Mouse (Mus musculus): ENCODE data around the gene Atg7.
A peak's percentile ranks its signal among the peaks of the same experiment; 100 is the strongest.

The Atg7 gene

DNA sequence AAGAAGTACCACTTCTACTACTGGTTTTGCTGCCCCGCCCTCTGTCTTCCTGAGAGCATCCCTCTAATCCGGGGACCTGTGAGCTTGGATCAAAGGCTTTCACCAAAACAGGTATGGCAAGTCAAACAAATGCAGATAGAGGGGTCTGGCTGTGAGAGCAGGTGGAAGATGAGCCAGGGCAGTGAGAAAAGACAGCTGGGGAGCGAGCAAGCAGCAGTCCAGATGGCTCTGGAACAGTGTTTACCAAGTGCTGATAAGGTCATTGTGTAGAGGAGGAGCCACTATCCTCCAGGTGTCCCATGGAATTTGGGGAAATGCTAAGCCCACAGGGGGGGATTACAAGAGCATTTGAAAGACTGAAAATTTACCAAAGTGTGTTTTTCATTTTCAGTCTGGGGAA is 41.5 kb downstream of the Atg7 start:
- no peak for DNase-seq (ENCODE audit: low read depth in 2 of 2, low spot score in 2 of 2)

DNA sequence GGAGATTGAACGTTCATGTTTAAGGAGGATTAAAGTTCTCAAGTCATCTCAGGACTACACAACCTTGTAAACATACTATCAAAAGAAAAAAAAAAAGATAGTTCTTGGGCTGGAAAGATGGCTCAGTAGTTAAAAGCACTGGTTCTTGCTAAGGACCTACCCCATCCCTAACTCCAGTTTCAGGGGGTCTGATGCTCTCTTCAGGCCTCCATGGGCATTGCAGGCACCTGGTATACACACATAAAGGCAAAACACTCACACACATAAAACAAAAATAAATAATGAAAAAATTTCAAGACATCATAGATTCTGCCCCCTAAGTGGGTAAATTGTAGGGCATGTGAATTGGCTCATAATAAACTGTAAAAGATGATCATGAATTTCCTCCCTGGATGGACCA is 42.5 kb downstream of the Atg7 start:
- DNase-seq (ENCODE audit: low read depth in 2 of 2, low spot score in 2 of 2), result no peak

DNA sequence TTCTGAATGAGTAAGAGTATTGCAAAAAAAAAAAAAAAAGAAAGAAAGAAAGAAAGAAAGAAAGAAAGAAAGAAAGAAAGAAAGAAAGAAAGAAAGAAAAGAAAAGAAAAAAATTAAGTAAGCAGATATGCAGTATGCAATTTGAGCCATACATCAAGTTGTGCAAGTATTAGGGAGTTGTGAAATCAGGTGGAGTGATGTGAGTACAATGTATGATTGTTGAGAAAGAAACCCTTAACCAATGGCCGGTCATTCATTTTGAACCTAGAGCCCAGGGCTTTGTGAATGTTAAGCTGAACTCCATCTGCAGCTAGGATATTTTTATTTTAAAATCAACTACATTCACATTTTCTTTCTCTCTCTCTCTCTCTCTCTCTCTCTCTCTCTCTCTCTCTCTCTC is 44.1 kb downstream of the Atg7 start:
- no peak for DNase-seq (ENCODE audit: low read depth in 2 of 2, low spot score in 2 of 2)

DNA sequence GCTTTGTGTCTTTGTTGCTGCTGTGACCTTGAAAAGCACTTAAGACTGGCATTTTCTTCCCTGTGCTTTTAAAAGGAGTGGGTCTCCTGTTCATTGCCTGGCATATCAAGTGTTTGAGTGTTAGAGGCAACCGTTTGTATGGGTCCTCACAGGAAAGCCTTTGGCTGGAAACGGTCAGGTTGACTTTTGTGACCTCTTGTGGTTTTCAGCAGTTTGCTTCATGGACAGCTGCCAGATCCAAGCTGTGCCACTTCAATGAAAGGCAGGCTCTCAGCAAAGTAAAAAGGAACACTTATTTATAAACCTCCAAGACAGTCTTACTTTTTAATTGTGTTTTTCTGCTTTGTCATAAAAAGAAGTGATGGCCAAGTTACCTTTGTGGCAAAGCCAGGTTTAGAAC is 47.8 kb downstream of the Atg7 start:
- DNase-seq (ENCODE audit: low read depth in 2 of 2, low spot score in 2 of 2), result no peak

DNA sequence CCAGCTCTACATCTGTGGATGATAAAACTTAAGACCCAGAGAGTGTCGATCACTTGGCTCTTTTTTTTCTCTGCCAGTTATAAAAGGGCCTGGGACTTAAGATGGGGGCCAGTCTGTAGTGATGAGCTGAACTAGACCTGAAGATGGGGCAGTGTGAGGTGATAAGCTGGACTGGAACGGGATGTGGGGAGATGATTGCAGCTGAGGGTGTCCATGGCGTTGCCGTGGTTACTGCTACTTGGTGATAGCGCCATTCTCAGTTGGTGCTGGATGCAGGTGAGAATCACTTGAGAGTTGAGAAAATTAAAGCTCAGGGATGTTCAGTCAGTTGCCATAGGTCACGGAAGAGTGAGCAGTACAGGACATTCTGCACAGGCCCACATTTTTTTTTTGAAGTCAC is 48.6 kb downstream of the Atg7 start:
- no peak for DNase-seq (ENCODE audit: low read depth in 2 of 2, low spot score in 2 of 2)

DNA sequence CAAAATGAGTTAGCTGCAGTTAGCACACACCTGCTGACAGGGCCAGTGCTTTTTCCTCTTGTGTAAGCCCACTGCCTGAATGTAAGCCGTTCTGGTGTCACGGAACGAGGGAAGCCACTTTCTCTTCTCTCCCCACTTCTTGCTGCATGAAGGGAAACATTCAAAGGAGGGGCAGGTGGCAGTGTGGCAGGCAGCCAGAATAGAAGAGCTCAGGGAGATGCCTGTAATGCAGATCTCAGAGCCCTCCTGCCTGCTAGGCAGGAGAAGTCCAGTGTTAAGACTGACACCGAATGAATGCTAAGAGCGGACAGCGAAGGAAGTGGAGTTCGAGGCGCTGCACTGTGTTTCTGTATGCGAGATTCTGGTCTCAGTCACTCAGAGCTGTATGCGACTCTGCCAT is 49.8 kb downstream of the Atg7 start:
- no peak for DNase-seq (ENCODE audit: low read depth in 2 of 2, low spot score in 2 of 2)

DNA sequence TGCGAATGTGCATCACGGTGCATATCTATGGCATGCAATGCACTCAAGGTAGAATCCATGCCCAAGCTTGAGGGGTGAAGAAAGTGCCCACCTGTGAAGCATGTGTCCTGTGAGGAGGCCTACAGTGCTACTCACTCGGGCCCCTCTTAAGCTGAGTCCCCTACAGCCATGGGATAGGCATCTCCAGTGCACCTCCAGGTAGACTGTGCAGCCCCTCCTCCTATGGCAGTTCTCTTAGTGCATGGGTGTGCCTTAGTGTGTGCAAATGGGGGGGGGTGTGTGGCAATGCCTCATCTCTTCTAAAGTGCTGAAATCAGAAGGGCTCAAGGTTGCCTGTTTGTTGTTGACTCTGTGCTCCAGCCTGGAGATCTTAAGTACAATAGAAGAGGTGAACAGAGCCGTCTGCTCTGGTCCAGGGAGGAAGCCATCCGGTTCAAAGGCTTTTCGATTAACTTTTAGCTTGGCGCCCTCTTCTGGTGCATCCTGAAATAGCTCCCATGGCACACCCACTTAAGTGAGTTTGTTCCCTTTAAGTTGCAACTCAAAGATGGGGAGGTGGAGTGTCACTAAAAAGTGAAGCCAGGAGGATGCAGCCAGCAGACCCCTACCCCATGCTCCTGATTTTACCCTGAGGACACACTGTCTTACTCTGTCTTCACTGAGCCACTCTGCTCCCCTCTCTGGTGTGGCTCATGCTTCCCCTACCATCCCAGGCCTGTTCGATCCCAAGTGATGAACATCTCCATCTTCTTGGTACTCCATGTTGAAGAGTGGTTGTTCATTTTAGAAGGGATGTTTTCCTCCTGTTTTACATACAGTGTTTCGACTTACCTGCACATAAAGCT is 55.0 kb downstream of the Atg7 start:
- peak; percentile 49 to 63 for DNase-seq (ENCODE audit: low read depth in 2 of 2, low spot score in 2 of 2)

DNA sequence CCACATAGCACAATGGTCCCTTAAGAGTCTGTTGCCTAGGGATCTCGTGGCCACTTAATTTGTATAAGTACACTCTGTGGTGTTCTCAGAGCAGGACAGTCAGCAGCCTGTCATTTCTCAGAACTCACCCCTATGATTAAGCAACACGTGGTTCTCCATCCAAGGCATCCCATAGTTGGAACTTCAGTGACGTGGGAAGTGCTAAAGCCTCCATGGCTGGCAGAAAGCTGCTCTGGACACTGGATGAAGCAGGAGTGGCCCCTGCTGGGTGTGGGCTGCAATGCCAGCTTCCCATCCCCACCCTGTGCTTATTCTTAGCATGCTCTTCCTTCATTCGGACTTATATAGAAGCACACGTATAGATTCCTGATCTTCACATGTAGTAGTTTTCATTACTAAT is 55.7 kb downstream of the Atg7 start:
- no peak for DNase-seq (ENCODE audit: low read depth in 2 of 2, low spot score in 2 of 2)

DNA sequence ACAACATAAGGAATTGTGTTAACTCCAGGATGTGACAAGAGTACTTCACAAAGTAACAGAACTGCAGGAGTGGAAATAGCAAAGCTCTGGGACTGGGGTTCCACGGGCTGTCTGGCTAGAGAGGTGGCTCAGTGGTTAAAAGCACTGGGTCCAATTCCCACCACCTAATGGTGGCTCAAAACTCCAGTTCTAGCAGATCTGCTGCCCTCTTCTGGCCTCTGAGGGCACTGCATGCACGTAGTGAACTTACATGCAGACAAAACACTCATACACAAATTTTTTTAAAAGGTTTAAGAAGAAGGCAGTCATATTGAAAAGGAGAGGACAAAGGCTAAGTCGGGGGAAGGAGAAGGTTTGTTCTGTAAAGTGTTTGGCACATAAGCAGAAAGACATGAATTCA is 57.8 kb downstream of the Atg7 start:
- DNase-seq (ENCODE audit: low read depth in 2 of 2, low spot score in 2 of 2), result no peak

DNA sequence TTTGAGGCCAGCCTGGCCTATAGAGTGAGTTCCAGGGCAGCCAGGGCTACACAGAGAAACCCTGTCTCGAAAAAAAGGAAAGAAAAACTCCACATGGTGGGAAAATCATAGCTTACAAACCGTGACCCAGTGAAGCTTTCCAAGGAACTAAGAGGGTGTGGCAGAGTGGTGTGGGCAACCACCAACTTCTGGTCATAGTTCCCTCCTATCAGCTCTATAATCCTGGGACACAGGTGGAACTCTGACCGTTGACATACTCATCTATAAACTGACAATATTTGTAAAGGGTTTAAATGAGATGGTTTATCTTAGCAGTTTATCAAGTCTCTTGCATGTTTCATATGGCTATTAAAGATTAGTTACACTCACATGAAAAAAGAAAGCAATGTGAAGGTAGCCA is 64.1 kb downstream of the Atg7 start:
- DNase-seq (ENCODE audit: low read depth in 2 of 2, low spot score in 2 of 2), result no peak

DNA sequence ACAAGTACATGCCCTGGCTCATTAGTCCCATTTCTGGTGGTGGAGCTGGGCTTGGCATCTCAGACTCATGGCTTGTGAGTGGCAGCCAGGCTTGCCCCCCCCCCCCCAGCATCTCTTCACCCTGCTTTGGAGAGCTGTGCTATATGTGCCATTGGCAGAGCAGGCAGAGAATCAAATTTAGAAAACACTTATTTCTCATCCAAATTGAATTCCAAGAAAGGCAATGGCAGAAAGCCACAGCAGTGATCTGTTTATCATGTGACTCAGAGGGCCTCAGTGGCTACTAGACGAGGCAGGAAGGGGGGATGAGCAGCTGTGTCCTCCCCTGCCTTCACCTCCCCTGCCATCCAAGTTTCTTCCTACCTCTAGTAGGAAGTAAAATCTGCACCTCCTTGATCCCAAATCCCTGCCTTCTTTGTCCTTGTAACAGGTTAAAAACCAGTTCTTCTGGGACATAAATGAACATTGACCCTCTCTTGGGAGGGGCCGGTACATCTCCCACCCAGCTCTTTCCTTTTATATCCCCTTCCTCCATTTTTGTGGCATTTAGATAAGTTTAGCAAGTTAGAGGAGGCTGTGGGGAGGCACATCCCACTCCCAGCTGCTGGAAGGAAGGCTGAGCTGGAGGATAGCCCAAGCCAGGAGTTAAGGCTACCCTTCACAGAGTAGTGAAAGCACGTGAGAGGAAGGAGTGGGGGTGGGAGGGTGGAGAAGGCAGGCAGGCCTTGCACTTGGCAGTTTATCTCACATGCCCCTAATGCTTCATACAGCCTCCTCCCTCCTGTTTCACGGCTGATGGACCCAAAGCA is 69.5 kb downstream of the Atg7 start:
- no peak for DNase-seq (ENCODE audit: low read depth in 2 of 2, low spot score in 2 of 2)

DNA sequence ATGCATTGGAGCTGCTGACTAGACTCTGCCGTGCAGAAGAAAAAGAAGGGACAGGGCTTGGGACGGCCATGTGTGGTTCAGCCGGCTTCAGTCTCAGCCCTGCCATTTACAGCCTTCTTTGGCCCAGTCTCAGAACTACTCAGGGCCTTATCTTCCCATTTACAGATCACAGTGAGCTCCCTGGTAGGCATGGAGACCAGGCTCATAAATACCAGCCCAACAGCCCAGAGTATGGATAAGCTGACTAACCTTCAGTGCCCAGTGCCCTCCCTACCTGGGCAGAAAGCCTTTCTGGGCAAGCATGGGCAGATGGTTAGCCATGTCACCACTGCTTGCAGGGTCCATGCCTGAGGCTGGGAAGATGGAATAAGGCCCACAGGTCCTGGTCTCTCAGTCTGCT is 70.6 kb downstream of the Atg7 start:
- DNase-seq (ENCODE audit: low read depth in 2 of 2, low spot score in 2 of 2), result no peak

DNA sequence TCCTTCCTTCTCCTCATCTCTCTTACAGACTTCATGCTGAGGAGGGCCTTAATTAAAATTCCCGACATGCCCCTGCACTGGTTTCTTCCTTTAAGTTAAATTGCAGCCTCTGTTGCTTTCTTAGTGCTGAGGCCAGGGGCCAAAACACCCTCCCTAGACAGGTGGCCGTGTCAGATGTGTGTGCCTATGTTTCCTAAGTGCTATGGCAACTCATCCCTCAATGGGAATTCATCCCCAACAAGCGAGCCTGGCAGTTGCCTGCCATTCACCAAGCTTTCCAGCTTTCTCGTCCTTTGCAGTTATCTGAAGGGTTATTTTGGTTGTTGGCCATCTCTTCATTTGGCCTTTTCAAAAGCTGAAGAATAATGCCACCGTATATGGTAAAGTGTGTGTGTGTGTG is 71.8 kb downstream of the Atg7 start:
- DNase-seq (ENCODE audit: low read depth in 2 of 2, low spot score in 2 of 2), result no peak

DNA sequence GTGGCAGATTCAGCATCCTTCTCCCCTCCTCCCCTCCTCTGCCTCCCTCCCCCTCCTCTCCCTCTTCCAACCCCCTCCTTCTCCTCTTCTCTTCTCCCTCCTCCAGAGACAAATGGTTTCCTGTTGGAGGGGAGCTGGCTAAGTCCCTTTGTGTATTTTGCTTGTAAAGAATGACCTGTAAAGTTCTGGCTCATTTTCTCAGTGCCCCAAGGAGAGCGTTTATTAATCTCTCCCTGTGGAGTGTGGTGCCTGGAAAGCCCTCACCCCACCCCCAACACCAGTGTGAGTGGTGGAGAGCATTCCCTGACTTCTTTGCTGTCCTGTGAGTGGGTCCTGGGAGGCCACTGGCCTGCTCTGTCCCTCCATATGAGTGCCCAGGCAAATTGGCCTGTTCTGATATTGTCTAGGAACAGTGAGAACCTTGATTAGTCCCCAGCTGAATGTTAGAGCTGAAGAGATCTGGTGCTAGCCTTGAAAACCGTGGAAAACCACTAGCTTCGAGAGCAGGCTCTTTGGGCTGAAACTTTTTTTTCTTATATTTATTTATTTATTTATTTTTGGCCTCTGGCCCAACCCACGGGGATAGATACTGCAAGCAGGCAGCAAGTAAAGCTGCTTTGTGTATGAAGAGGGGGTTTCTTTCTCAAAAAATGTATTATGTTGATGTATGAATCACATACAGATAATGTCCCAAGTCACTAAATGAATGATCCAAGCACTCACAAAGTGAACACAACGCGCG is 72.6 kb downstream of the Atg7 start:
- no peak for DNase-seq (ENCODE audit: low read depth in 2 of 2, low spot score in 2 of 2)

DNA sequence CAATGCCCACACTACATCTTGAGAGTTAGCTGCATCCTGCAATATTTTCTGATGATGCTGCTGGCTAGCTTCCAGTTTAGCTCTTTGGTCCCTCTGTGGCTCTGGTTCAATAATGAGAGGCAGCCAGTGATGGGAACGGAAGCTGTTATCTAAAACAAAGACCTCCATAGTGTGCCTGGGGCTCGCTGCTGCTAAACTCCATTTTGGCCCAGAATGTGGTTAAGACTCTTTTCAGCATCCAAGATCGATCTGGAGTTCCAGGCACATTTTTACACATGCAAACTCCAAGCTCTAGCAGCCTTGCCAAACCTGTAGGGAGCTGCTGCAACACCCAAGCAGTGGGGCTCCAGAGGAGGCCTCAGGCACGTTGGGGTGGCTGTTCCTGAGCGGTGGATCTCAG is 76.2 kb downstream of the Atg7 start:
- no peak for DNase-seq (ENCODE audit: low read depth in 2 of 2, low spot score in 2 of 2)

DNA sequence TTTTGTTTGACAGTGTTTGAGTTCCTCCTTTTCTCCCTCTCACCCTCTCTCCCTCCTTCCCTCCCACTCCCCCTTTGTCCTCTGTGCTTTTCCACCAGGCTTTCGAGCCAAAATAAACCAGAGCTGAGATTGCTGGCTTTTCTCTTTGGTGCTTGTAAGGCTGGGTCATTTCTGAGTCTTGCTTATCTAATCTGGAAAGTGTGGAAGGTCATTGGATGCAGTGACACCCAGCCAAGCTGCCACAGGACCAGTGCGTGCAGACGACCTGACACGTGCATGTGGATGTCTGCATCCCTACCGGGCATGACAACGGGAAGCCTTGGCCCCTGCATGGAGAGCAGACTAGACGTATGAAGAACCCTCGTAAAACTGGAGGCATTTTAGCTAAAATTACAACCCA is 76.8 kb downstream of the Atg7 start:
- DNase-seq (ENCODE audit: low read depth in 2 of 2, low spot score in 2 of 2), result no peak

DNA sequence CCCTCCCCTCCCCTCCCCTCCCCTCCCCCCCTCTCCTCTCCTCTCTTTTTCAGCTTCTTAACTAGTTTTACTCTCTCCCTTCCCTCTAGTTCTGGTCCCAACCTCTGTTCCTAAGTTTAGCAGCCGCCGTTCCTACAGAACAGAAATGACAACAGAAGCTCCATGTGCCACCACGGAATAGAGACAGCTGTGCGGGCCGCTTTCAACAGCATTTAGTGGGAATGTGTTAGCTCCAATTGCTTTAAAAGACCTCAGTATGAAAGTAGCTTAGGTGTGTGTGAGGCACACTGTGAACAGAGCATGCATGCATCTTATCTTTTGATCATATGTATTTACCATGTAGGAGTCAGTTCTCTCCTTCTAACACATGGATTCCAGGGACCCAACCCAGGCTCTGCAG is 79.1 kb downstream of the Atg7 start:
- no peak for DNase-seq (ENCODE audit: low read depth in 2 of 2, low spot score in 2 of 2)

DNA sequence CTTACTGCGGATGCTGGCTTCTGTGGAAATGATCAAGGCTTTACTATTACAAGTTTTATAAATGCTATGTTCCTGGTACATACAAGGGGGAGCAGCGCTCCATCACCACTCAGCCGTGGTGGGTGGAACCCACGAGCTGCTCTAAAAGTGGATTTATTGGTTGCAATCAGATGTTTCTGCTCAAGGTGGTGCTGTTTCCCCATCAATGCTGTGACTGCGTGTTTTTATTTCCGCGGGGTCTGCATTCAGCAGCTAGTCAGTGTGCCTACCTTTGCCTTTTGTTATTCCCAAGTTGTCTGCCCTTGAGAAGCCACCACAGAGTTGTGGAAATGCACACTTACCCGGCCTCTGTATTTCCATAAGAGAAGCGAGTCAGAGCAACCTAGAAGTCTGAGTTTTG is 81.0 kb downstream of the Atg7 start:
- DNase-seq (ENCODE audit: low read depth in 2 of 2, low spot score in 2 of 2), result peak in 1 of 2 experiments; percentile 16

DNA sequence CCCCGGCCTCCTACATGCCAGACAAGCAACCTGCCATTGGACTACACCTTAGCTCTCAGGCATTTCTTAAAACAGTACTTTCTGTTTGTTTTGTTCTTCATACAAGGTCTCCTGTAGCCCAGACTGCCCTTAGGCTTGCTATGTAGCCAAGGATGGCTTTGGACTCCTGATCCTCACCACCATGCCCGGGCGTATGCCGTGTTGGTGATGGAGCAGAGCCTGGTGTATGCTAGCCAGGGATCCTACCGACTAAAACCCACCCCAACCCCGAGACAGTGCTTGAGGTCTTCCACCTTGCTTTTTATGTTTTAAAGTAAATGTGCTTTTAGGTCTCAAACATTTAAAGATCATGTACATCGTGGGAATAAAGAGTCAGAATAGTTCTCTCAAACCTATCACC is 81.5 kb downstream of the Atg7 start:
- DNase-seq (ENCODE audit: low read depth in 2 of 2, low spot score in 2 of 2), result no peak

DNA sequence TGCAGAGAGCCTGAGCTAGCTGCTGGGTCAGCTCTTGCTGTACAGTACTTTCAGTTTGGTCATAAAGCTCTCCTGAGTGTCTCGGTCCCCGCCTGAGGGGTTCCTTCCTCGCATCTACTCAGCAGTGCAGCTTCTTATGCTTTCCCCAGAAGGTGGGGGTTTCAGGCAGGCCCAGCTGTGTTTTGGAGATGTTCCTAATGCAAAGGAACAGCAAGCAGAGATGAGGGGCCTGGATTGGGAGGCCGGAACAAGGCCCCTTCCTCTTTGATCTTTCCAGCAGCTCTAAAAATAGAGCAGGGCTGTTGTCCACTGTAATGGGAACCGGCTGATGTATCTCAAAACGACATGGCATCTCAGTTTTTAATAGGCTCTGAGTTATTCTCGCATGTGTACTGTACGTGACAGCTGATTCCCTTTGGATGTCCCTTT is 82.3 kb downstream of the Atg7 start:
- no peak for DNase-seq (ENCODE audit: low read depth in 2 of 2, low spot score in 2 of 2)

DNA sequence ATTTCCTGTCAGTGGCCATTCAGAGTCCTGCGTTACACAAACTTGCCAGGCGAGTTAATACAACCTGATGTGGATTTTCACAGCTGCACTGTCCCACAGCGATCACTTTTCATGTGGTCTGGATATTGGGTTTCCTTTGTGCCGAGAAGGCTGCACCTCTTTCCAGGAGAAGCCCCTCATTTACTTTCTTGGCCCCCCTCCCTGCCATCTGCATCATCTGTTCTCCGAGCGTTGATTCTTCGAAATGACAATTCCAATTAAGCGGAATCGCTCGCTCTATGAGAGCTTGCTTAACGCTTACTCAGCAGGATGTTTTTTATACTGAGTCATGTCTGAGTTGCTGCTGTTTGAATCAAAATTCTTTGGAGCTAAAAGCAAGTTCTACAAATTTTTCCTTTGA is 83.8 kb downstream of the Atg7 start:
- no peak for DNase-seq (ENCODE audit: low read depth in 2 of 2, low spot score in 2 of 2)

DNA sequence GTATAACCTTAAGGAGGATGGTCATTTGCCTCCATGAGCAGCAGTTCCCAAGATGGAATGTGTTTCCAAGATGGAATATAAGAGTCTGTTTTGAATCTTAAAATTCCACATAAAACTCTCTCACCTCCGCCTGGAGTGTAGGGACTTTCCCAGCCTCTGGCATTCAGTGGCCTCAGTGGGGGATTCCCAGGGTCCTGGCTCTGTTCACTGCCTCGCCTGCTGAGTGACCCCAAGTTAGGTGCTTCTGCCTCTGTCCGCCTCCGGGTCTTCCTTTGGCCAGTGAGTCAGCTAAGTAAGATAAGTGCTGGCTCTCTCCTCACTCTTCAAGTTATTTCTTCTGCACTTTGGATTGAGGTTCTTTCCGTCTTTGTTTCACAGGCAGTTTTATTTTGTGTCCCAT is 90.3 kb downstream of the Atg7 start:
- DNase-seq (ENCODE audit: low read depth in 2 of 2, low spot score in 2 of 2), result no peak

Measured in CD8-positive naive resting alpha-beta T cell, adult 2 months (primary cell).